Mouse (Mus musculus) gastrocnemius, postnatal 4 days (tissue): Measurements from ENCODE around the gene Gm3417. TPM values are rescaled to one million over a fixed set of nuclear protein-coding genes. Genes with fewer than 3 reads are reported as not detected.
"Not testable (repeated sequence)": the region's sequence is repeated elsewhere in the genome, so short reads cannot be mapped to it uniquely, and the experiment has no call there.

ENCODE experiments used
- DNase-seq, 2 experiments: peaks; one replicate each; pipeline ENCODE4 v3.0.0; 2021 to 2022; ENCODE audit warnings: low spot score in 2 of 2, mixed read lengths in 2 of 2
- total RNA-seq, 2 experiments: library from RNA; stranded (reverse); gene quantifications; 2 replicates each; pipeline ENCODE4 v1.2.3; 2021

The Gm3417 gene
- total RNA-seq, 2 experiments from 2014 or later = 0.49 TPM; not detected in 1

DNA sequence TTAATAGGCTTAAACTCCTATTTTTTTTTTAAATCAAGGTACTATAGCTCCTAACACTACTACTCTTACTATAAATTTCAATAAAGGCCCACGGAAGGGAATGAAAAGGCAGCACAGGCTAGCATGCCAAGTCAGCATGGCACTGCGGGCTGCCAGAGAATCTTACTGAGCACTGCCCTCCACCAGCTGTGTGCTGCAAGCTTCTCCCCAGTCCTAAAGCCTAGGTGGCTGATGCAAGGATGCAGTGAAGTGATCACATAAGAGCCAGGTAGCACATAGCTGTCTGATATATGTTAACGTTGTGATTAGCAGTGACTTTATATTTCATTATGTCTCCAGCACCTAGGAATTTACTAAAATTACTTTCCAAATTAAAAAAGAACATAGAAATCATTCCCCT lies 18.6 kb downstream of the Gm3417 start:
- no peak for DNase-seq

GRCm38 (mm10) chr17:14958686-14959327 lies 19.8 kb downstream of the Gm3417 start:
- no peak for DNase-seq

DNA sequence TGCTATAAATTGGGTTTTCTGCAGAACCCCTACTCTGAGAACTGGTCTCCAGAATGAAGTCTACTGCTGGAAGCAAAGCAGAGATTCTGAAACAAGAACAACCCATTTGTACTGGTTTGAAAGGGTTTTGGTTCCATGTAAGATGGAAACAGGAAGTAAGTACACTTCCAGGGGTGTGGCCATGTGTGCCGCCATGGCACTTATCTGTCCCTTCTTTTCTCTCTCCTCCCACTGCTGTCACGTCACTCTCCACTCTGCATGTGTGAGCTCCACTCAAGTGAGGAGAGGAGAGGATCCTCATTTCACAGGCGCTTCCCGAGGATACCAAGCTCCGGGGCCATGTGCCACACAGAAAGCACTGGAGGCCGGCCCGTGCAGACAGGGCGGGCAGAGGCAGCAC lies 25.1 kb downstream of the Gm3417 start:
- DNase-seq = no peak

DNA sequence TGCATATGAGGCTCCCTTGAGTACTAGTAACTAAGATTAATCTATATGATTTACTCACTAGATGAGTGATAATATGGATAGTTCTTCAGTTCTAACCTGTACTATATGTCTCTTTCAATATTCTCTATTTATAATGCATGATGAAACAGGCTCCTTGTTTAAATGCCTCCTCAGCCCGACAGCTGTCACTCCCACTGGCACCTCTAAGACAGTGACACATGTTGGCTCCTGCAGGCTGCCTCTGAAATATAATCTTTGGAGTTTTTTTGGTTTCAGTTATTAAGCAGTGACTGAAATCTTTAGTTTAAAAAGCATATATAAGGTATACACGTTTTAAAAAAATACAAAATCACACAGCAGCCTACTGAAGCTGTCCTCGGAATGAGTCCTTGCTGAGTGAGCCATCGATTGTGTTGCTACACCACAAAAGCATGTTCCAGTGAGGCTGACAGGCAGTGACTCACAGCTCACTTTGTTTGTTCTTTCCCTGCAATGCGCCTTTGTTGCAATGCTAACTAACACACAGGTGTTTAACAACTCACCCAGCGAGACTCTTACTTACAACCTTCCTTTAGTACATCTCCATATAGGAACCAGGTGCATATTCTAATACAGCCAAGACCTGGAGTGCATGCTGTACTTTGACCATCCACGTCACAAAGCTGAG lies 29.3 kb downstream of the Gm3417 start:
- DNase-seq = no peak

DNA sequence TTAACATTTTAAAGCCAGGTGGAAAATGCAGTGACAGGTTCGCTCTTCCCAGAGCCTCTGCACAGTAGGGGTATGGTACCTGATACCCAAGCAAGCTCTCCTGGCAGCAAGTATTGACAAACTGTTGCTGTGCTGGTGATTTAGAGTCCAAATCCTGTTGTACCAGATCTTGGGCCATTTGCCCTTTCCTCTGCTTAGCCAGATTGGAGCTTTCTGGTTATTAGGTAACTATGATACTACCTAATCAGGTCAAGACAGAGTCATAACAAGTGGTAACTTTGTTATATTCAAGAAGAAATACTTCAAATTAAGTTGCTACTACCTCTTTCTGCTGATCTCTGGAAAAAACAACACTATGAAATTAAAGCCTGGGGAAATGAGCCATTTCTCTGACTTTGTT lies 34.0 kb downstream of the Gm3417 start:
- no peak for DNase-seq

DNA sequence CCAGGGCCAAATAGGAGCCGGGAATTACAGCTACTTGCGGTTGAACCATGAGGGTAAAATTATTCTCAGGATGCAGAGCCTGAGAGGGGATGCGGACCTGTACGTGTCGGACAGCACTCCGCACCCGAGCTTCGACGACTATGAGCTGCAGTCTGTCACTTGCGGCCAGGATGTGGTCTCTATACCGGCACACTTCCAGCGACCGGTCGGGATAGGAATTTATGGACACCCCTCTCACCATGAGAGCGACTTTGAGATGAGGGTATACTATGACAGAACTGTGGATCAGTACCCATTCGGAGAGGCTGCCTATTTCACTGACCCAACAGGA lies 34.9 kb downstream of the Gm3417 start:
- no peak for DNase-seq

DNA sequence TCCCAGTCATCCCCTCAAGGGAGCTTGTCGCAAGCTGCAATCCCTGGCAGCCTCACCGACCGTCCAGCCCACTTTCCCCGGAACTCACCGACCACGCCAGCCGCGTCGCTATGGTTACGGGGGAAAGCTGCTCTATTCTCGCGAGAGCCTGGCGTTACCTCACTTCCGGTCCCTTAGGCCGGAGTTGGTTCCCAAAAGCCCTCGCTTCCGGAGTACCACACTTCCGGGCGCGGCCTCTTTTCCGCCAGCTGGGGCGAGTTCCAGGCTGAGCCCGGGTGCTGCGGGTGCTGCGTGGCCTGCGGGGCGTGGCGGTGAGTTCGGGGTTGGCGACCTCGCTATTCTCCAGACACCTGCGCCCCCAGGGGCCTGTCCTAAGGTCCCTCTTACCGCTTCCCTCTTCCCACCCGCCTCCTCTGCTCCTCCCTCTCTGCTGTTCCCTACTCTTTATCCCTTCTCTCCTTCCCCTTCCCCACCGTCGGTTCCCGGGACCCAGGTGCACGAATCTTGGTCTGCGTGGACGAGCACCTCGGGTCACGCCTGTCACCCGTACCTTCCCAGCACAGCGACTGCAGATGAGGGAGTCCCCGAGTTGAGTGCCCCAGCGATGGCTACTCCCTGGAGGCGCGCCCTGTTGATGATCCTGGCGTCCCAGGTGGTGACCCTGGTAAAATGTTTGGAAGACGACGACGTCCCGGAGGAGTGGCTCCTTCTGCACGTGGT lies 35.4 kb downstream of the Gm3417 start, which contains the start of the genes Wdr27 and 1600012H06Rik:
TSS of gene Wdr27 (minus strand) at position 150 of the 720 bp plus-strand sequence.
TSS of gene 1600012H06Rik (plus strand) at position 176 of the 720 bp plus-strand sequence.
- DNase-seq = peak; percentile 99 to 100

DNA sequence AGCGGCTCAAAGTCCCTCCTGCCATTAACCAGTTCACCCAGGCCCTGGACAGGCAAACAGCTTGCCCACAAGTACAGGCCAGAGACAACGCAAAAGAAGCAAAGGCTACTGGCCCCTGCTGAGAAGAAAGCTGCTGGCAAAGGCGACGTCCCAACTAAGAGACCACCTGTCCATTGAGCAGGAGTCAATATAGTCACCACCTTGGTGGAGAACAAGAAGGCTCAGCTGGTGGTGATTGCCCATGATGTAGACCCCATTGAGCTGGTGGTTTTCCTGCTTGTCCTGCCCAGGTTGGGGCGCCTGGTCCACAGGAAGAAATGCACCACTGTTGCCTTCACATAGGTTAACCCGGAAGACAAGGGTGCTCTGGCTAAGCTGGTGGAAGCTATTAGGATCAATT lies 36.4 kb downstream of the Gm3417 start:
- not testable (repeated sequence) for DNase-seq

DNA sequence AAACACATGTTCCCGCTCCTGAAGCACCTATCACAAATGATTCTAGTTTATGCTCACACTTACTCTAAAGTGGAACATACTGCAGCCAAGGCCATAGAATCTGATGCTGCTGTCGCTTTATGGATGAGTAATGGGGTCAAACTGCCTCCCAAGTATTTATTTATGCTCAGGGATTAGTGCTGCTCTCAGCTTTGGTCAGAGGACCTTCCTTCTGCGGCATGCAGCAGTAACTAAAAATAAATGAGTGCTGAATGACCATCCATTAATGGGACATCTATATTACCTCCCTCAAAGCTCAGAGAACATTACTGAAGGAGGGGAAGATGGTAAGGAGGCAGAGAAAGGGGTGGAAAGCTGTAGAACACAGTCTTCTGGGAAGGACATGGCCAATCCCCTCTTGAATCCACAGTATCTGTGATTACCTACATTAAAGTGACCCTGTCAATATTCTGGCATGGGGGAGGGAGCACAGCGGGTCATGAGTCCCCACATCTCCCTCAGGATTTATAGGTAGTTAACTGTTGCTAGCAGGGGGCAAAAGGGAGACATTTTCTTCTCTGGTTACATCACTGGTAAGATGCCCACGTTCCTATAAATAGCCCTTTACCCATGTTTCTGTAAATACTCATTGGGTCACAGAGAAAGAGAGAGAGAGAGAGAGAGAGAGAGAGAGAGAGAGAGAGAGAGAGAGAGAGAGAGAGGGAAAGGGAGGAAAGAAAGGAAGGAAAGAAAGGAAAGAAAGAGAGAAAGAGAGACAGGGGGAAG lies 42.6 kb downstream of the Gm3417 start:
- DNase-seq = no peak

DNA sequence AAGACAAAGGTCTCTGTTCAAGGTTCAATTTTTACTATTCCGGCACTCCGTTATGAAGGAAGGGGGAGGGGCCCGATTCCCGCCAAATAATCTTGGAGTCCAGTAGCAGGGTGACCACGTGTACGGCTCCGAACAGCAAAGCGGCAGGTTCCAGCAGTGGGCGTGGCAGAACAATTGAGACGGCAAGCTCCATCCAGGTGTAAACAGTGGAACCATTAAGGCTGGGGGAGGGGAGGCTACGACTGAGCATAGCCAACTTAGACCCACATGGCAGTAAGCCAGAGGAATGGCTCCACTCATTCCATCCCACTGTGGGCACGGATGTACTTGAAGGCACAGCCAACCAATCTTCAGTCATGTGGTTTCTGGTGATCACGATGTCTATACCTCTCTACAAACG lies 43.3 kb downstream of the Gm3417 start:
- not testable (repeated sequence) for DNase-seq

DNA sequence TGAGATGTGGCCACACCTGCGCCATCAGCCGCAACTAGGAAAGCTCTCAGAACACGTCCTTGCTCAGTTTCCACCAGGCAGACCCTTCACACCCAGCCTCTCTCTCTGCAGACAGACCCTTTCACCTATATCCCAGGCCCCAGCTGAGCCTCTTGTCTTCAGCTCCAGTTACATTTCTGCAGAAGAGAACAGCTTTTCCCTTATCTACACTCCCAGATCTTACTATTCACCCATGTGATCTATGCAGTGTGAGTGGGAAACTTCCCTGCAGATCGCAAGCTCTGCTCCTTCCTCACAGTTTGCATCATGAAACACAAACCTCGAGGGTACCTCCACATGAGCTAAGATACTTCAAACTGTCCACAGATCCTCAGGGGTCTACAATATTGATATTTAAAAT lies 47.1 kb downstream of the Gm3417 start:
- no peak for DNase-seq

DNA sequence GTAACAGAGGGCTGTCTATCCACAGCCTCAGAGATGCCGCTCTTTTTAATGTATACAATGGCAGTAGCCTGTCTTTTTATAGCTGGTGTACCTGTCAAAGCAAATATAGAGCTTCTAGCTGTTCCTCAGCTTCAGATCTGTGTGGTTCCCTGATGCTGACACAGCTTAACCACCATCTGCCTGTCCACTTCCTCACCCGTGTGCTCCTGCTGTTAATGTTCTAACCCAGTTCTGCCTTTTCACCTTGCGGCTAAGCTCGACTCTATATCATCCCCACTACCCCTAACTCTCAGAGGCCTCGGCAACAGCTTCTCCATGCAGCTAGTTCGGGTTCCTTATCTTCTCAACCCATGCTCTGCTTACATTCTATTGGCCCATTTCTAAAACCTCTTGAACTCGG lies 47.9 kb downstream of the Gm3417 start:
- DNase-seq = no peak

GRCm38 (mm10) chr17:14928631-14929030 lies 50.0 kb downstream of the Gm3417 start:
- no peak for DNase-seq

DNA sequence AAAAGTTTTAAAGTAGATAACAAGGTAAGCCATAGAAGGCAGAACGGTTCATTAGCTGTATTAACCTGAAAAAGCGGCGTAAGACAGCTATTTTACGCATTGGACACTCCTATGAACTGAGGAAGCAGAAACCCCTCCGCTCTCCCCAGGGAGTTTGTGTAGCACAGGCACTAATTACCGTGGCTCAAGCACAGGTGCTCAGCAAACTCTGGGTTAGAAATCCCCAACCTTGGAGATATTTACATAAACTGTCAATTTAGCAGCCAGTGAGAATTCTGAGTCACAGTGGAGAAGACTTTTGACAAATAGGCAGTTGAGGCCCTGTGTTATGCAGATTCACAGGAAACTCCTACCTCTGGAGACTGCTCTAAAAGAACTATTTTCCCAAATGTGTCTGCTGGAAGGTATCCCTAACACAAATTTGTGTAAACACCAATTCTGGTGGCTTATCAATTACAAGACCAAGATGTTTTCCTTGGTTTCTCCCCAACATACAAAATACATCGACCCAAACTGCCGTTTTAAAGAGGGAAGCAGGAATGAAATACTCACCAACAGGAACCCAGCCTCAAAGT lies 50.9 kb downstream of the Gm3417 start:
- no peak for DNase-seq

- no peak for DNase-seq
Observed at GRCm38 (mm10) chr17:14921582-14921981, 57.0 kb downstream of the Gm3417 start.

DNA sequence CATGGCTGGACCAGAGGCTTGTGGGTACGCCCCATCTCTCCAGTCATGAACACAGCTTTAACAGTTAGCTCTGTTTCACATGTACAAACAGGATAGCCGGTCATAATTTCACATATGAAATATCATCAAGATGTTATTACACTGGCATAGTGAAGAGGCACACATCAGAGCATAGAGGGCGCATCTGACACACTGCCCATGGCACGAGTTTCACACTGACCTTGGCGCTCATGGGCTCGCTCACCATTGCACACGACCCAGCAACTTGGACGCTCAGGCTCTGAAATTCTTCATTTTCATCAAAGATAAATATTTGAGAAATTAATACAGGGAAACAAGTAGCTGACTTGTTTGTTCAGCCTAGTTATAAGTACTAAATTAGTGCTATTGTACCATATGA lies 60.7 kb downstream of the Gm3417 start:
- DNase-seq = no peak

- DNase-seq = no peak
Observed at GRCm38 (mm10) chr17:14914401-14914800, 64.2 kb downstream of the Gm3417 start.
